Mouse (Mus musculus): ENCODE data around the gene Slc25a39. TPM values are rescaled to one million over a fixed set of nuclear protein-coding genes. Genes with fewer than 3 reads are reported as not detected.
"Not testable (repeated sequence)": the region's sequence is repeated elsewhere in the genome, so short reads cannot be mapped to it uniquely, and the experiment has no call there.

Gene Slc25a39
- total and polyA plus RNA-seq, 3 experiments, result 108 to 226 (median 199) TPM

DNA sequence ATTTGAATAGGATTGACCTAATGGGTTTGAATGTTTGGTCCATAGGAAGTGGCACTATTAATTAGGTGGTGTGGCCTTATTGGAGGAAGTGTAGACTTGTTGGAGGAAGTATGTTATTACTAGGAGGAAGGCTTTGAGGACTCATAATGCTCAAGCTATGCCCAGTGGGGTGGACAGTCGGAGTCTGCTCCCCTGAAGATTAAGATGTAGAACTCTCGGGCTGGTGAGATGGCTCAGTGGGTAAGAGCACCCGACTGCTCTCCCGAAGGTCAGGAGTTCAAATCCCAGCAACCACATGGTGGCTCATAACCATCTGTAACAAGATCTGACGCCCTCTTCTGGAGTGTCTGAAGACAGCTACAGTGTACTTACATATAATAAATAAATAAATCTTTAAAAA is 18.3 kb downstream of the Slc25a39 start:
- H3K9ac ChIP-seq (ENCODE audit: insufficient read depth, low read depth); in situ Hi-C loops (cut with MboI; ENCODE audit: low pct_ligation_motif_present, low pct_unique_long_range_greater_than_20kb, low sequenced_read_pairs); H3K36me3 ChIP-seq (replicated peaks in 1 of 2; ENCODE audit: control insufficient read depth in 1 of 2, insufficient read depth in 1 of 2, low read length in 1 of 2); H3K9me3 ChIP-seq (replicated peaks; ENCODE audit: low read length); H3K4me3 ChIP-seq (replicated peaks in 1 of 3; ENCODE audit: low read depth in 2 of 3, low read length in 2 of 3, poor library complexity in 1 of 3); H3K27ac ChIP-seq (ENCODE audit: insufficient read depth, low read depth); DNase-seq (ENCODE audit: extremely low read depth); dilution Hi-C loops (cut with MboI; ENCODE audit: extremely low pct_ligation_motif_present, extremely low pct_unique_long_range_greater_than_20kb, low sequenced_read_pairs); H3K79me2 ChIP-seq (replicated peaks; ENCODE audit: control insufficient read depth, extremely low read depth, insufficient read depth, poor library complexity, severe bottlenecking); H3K4me2 ChIP-seq (ENCODE audit: insufficient read depth, low read depth, poor library complexity, severe bottlenecking): not testable (repeated sequence)
- Histone ChIP-seq H3K27me3 (replicated peaks) (peaks cover 42% of the 10 kb centered on the region), H3K4me1 (ENCODE audit: control insufficient read depth in 1 of 2, insufficient read depth in 2 of 2) (peaks cover 26 to 42% of the 10 kb centered on the region in 2 experiments)
- TF ChIP-seq ZNF384 (IDR thresholded peaks at IDR 0.05; ENCODE audit: low read depth, low read length) (peak; percentile 54; the same call in 1 of the 2 replicates), TBP (conservative IDR thresholded peaks at IDR 0.05; ENCODE audit: low read depth, low read length) (peak; percentile 73; the same call in 1 of the 2 replicates)

DNA sequence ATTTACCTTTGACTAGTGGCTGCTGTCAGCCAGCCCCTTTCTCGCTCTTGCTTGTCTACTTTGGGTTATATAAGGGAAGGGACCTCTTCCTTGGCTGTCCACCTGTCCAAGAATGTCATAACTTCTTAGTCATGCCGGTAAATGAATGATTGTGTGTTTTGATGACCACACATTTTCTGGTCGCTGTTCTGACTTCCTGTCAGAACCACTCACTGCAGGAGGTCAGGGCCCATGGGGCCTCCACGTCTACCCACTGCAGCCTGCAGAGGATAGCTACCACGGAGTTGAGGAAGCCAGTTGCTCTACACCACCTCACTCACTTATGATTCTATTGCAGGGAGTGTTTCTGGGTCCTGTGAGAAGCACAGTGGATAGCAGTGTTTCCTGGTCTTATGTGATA is 21.6 kb downstream of the Slc25a39 start:
- Histone ChIP-seq H3K4me1 (ENCODE audit: control insufficient read depth in 1 of 2, insufficient read depth in 2 of 2) (peaks cover 31 to 40% of the 10 kb centered on the region in 2 experiments), H3K79me2 (replicated peaks; ENCODE audit: control insufficient read depth, extremely low read depth, insufficient read depth, poor library complexity, severe bottlenecking) (no peaks in the 10 kb centered on the region), H3K4me2 (ENCODE audit: insufficient read depth, low read depth, poor library complexity, severe bottlenecking) (0 out of 2 replicates have a peak overlapping the region, but pooled peaks have one; percentile 18), H3K36me3 (replicated peaks in 1 of 2; ENCODE audit: control insufficient read depth in 1 of 2, insufficient read depth in 1 of 2, low read length in 1 of 2) (no peaks in the 10 kb centered on the region), H3K9ac (ENCODE audit: insufficient read depth, low read depth) (peak overlapping the region; percentile 11; the same call in 1 of the 2 replicates), H3K4me3 (replicated peaks in 1 of 3; ENCODE audit: low read depth in 2 of 3, low read length in 2 of 3, poor library complexity in 1 of 3) (no peak overlapping the region), H3K9me3 (replicated peaks; ENCODE audit: low read length) (no peaks in the 10 kb centered on the region), H3K27ac (ENCODE audit: insufficient read depth, low read depth) (peak overlapping the region; percentile 65; the same call in 1 of the 2 replicates), H3K27me3 (replicated peaks) (peaks cover 25% of the 10 kb centered on the region)
- dilution Hi-C loops (cut with MboI; ENCODE audit: extremely low pct_ligation_motif_present, extremely low pct_unique_long_range_greater_than_20kb, low sequenced_read_pairs), result no loop called here
- no peak for DNase-seq (ENCODE audit: extremely low read depth)
- in situ Hi-C loops (cut with MboI; ENCODE audit: low pct_ligation_motif_present, low pct_unique_long_range_greater_than_20kb, low sequenced_read_pairs), result no loop called here
- TF ChIP-seq JUND (conservative IDR thresholded peaks at IDR 0.05; ENCODE audit: low read depth, low read length) (peak; percentile 18; the same call in 1 of the 2 replicates), ZNF384 (IDR thresholded peaks at IDR 0.05; ENCODE audit: low read depth, low read length) (no peak), MAZ (IDR thresholded peaks at IDR 0.05; ENCODE audit: low read depth, low read length) (no peak), USF1 (IDR thresholded peaks at IDR 0.05; ENCODE audit: low read depth, low read length) (no peak), USF2 (conservative IDR thresholded peaks at IDR 0.05; ENCODE audit: low read depth, low read length) (no peak), RAD21 (IDR thresholded peaks at IDR 0.05; ENCODE audit: low read depth, low read length) (no peak), ZKSCAN1 (IDR thresholded peaks at IDR 0.05; ENCODE audit: borderline replicate concordance, low read depth, low read length) (no peak), MAFK (IDR thresholded peaks at IDR 0.05; ENCODE audit: insufficient replicate concordance, low read length) (peak; percentile 70), TCF12 (IDR thresholded peaks at IDR 0.05; ENCODE audit: low read depth, low read length) (peak; percentile 75; the same call in 1 of the 2 replicates), GABPA (IDR thresholded peaks at IDR 0.05; ENCODE audit: insufficient replicate concordance, low read depth, low read length) (no peak), TBP (conservative IDR thresholded peaks at IDR 0.05; ENCODE audit: low read depth, low read length) (no peak), ELF1 (IDR thresholded peaks at IDR 0.05; ENCODE audit: low read depth, low read length) (0 out of 2 replicates have a peak, but pooled peaks have one; percentile 31), NRF1 (IDR thresholded peaks at IDR 0.05; ENCODE audit: low read depth, low read length) (no peak; the same call in 1 of the 2 replicates), POLR2A (IDR thresholded peaks at IDR 0.05; ENCODE audit: low read depth, low read length) (no peak), SMC3 (IDR thresholded peaks at IDR 0.05; ENCODE audit: low read depth, low read length) (no peak; the same call in 1 of the 2 replicates), E2F4 (IDR thresholded peaks at IDR 0.05; ENCODE audit: insufficient replicate concordance, low read depth, low read length) (no peak), CTCF (conservative IDR thresholded peaks at IDR 0.05 in 1 of 2, IDR thresholded peaks at IDR 0.05 in 1 of 2; ENCODE audit: low read depth in 2 of 2, low read length in 2 of 2) (no peak), MAX (IDR thresholded peaks at IDR 0.05; ENCODE audit: low read length) (peak; percentile 61; the same call in 1 of the 2 replicates), ETS1 (conservative IDR thresholded peaks at IDR 0.05; ENCODE audit: low read depth, low read length) (peak; percentile 87), IRF4 (IDR thresholded peaks at IDR 0.05; ENCODE audit: low read depth, low read length) (peak; percentile 61; the same call in 1 of the 2 replicates), MEF2A (IDR thresholded peaks at IDR 0.05; ENCODE audit: borderline replicate concordance, low read depth, low read length) (no peak; the same call in 1 of the 2 replicates), MYC (IDR thresholded peaks at IDR 0.05; ENCODE audit: low read depth, low read length) (peak; percentile 45; the same call in 1 of the 2 replicates), NELFE (IDR thresholded peaks at IDR 0.05; ENCODE audit: low read depth, low read length) (0 out of 2 replicates have a peak, but pooled peaks have one; percentile 22), PAX5 (IDR thresholded peaks at IDR 0.05; ENCODE audit: low read length) (no peak), RCOR1 (conservative IDR thresholded peaks at IDR 0.05; ENCODE audit: low read depth, low read length) (peak; percentile 20; the same call in 1 of the 2 replicates), CHD2 (IDR thresholded peaks at IDR 0.05; ENCODE audit: low read length) (no peak), POLR2AphosphoS2 (IDR thresholded peaks at IDR 0.05; ENCODE audit: low read depth, low read length) (no peak), EP300 (IDR thresholded peaks at IDR 0.05; ENCODE audit: low read length) (peak; percentile 73), JUN (IDR thresholded peaks at IDR 0.05; ENCODE audit: insufficient read depth, low read depth, low read length) (0 out of 2 replicates have a peak, but pooled peaks have one; percentile 6), UBTF (IDR thresholded peaks at IDR 0.05; ENCODE audit: low read depth, low read length) (no peak), BHLHE40 (IDR thresholded peaks at IDR 0.05; ENCODE audit: low read depth, low read length) (peak; percentile 55), KAT2A (IDR thresholded peaks at IDR 0.05; ENCODE audit: insufficient replicate concordance, low read length) (0 out of 2 replicates have a peak, but pooled peaks have one; percentile 39)

All from CH12.LX (cell line).